Mouse (Mus musculus) spleen, adult 2 months (tissue): ENCODE measurements around the gene Ptprg.

Experiments
- CTCF ChIP-seq: fragments of 200-500 bp; IDR thresholded peaks from 2 replicates; pipeline ENCODE4 v1.5.1; 2011; ENCODE audit warnings: mild to moderate bottlenecking, inconsistent platforms; ENCODE audit not compliant: insufficient read depth, insufficient read length, insufficient replicate concordance; ENCODE audit errors: extremely low read depth
- POLR2A ChIP-seq: fragments of 200-500 bp; IDR thresholded peaks from 2 replicates; pipeline ENCODE4 v1.6.1; 2011; ENCODE audit warnings: low read depth, low read length, inconsistent platforms

DNA sequence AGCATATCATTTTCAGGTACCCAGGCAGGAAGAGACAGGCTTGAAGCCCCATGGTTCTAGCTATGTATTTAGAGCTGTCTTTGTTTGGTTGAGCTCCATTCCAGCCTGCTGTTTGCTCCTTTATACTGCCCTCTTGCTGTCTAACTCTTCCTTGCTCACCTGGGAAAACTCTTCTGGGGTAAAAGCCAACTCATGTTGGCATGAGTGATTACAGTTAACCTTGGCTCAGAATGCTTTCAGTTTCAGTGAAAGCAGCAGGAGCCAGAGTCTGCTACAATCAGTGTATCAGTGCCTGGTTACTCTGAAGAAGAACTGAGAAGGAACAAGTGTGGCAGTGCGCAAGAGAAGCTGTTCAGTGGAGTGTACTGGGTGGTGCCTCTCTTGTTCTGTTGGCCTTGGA lies 89.6 kb downstream of the Ptprg start:
- TF ChIP-seq CTCF (no peak), POLR2A (no peak)
